Mouse (Mus musculus) ES-E14 (cell line): ENCODE measurements at regions not wholly inside any gene's neighbourhood (a gene's known extent, or its start where the extent isn't known, plus 50 kb on each side); places are given as distances from the start of the nearest gene placed in this dataset.

Experiments used
- CHD2 ChIP-seq: IDR thresholded peaks from 2 replicates; pipeline ENCODE4 v1.6.1; 2014; ENCODE audit warnings: mild to moderate bottlenecking, low read depth, low read length, inconsistent platforms
- HCFC1 ChIP-seq: IDR thresholded peaks from 2 replicates; pipeline ENCODE4 v1.6.1; 2012; ENCODE audit warnings: low read length, inconsistent platforms, borderline replicate concordance; ENCODE audit not compliant: insufficient read depth
- ZNF384 ChIP-seq: IDR thresholded peaks from 2 replicates; pipeline ENCODE4 v1.6.1; 2012; ENCODE audit warnings: low read depth, low read length, inconsistent platforms

- TF ChIP-seq HCFC1, result no peak
- no peak for TF ChIP-seq CHD2
- no peak for TF ChIP-seq ZNF384
Measured at GRCm38 (mm10) chr3:18928401-18929104, 699.9 kb downstream of the 1700064H15Rik start.
